Mouse (Mus musculus) myocyte (in vitro differentiated cells): ENCODE measurements around the gene Tmem234.

Source experiments
- MAX ChIP-seq: IDR thresholded peaks from one replicate; pipeline ENCODE4 v1.6.1; 2011; ENCODE audit warnings: low read depth, mild to moderate bottlenecking, control low read depth
- MYOD1 ChIP-seq, 3 experiments: IDR thresholded peaks; one replicate each; pipeline ENCODE4 v1.6.1; 2011; ENCODE audit warnings: control low read depth in 2 of 3, low read depth in 2 of 3, mild to moderate bottlenecking in 2 of 3, moderate library complexity in 1 of 3; ENCODE audit not compliant: insufficient read length in 2 of 3, control insufficient read depth in 1 of 3
- MYOG ChIP-seq, 3 experiments: IDR thresholded peaks; one replicate each; pipeline ENCODE4 v1.6.1; 2011; ENCODE audit warnings: control low read depth in 2 of 3, low read depth in 2 of 3, mild to moderate bottlenecking in 2 of 3; ENCODE audit not compliant: insufficient read length in 2 of 3, control insufficient read depth in 1 of 3, insufficient read depth in 1 of 3
- POLR2A ChIP-seq: IDR thresholded peaks from one replicate; pipeline ENCODE4 v1.6.1; 2011; ENCODE audit warnings: low read depth, mild to moderate bottlenecking, control low read depth, moderate library complexity; ENCODE audit not compliant: insufficient read length
- POLR2AphosphoS2 ChIP-seq: IDR thresholded peaks from one replicate; pipeline ENCODE4 v1.6.1; 2011; ENCODE audit warnings: low read depth, control low read depth; ENCODE audit not compliant: insufficient read length
- SRF ChIP-seq: IDR thresholded peaks from one replicate; pipeline ENCODE4 v1.6.1; 2011; ENCODE audit warnings: low read depth; ENCODE audit not compliant: control insufficient read depth, insufficient read length
- TCF12 ChIP-seq: IDR thresholded peaks from one replicate; pipeline ENCODE4 v1.6.1; 2011; ENCODE audit warnings: mild to moderate bottlenecking, control low read depth; ENCODE audit not compliant: poor library complexity, insufficient read depth, severe bottlenecking
- USF1 ChIP-seq: IDR thresholded peaks from one replicate; pipeline ENCODE4 v1.6.1; 2011; ENCODE audit warnings: low read depth, mild to moderate bottlenecking, control low read depth, moderate library complexity

GRCm38 (mm10) chr4:129625496-129625895, 25.0 kb downstream of the Tmem234 start:
- TF ChIP-seq SRF (no peak), MAX (no peak), POLR2AphosphoS2 (no peak), POLR2A (no peak), TCF12 (no peak), USF1 (no peak), MYOG (IDR thresholded peaks at IDR 0.05; ENCODE audit: control insufficient read depth in 1 of 3, insufficient read depth in 1 of 3, insufficient read length in 2 of 3, low read depth in 2 of 3) (no peak), MYOD1 (IDR thresholded peaks at IDR 0.05; ENCODE audit: control insufficient read depth in 1 of 3, insufficient read length in 2 of 3, low read depth in 2 of 3) (no peak)
